Mouse (Mus musculus) bone marrow macrophage, adult 2 months (primary cell): Measurements from ENCODE around the gene Nfib.

Experiments used
- CTCF ChIP-seq: IDR thresholded peaks from 2 replicates; pipeline ENCODE4 v1.5.1; 2012; ENCODE audit warnings: low read depth, mild to moderate bottlenecking, low read length, moderate library complexity
- POLR2A ChIP-seq: IDR thresholded peaks from 2 replicates; pipeline ENCODE4 v1.6.1; 2012; ENCODE audit warnings: mild to moderate bottlenecking, low read depth, low read length, borderline replicate concordance

- no peak for TF ChIP-seq POLR2A
- no peak for TF ChIP-seq CTCF
These were observed 327.9 kb downstream of the Nfib start for GRCm38 (mm10) chr4:82377621-82378020.
